Mouse (Mus musculus) lung, postnatal 0 days (tissue): ENCODE measurements around the gene Btbd16.

Source experiments
- CTCF ChIP-seq: IDR thresholded peaks from 2 replicates; pipeline ENCODE4 v1.5.1; 2016; ENCODE audit warnings: antibody characterized with exemption, mild to moderate bottlenecking
- EP300 ChIP-seq: IDR thresholded peaks from 2 replicates; pipeline ENCODE4 v1.6.1; 2016; ENCODE audit warnings: antibody characterized with exemption, mild to moderate bottlenecking, control low read depth

DNA sequence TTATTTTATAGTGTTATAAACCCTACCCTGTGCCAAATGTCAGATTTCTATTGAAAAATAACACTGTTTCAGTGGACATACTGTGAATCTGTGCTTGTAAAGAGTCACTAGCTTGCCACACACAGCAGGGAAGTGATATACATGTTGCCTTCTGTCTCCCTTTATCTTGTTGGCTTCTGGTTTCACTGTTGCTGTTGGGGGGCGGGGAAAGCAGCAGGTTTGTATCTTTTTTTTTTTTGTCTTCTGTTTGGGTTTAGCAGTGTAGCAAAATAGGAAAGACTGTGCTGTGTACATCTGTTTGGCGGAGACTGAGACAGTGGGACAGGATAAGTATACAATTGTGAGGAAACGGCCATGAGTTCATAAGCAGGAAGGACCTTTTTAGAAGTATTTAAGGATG is 93.4 kb downstream of the Btbd16 start:
- no peak for TF ChIP-seq CTCF
- TF ChIP-seq EP300: 0 out of 2 replicates have a peak, but pooled peaks have one; percentile 8
